Mouse (Mus musculus) intestine, postnatal 0 days (tissue): Measurements from ENCODE around the gene Pnn. TPM values are rescaled to one million over a fixed set of nuclear protein-coding genes. Genes with fewer than 3 reads are reported as not detected.
A peak's percentile ranks its signal among the peaks of the same experiment; 100 is the strongest.

ENCODE experiments used
- ATAC-seq: fragments of 200-750 bp; cut with Nextera tagmentation; 2 replicates; pipeline ENCODE4 v1.8.0; 2017; ENCODE audit warnings: mild to moderate bottlenecking, moderate TSS enrichment, moderate library complexity
- H3K27ac ChIP-seq: fragments of 300-500 bp; sonication (generic); 2 replicates; pipeline ENCODE4 v1.5.1; 2014; ENCODE audit warnings: mild to moderate bottlenecking, low read depth, low read length, moderate library complexity
- H3K27me3 ChIP-seq: fragments of 300-500 bp; sonication (generic); replicated peaks from 2 replicates; pipeline ENCODE4 v1.6.1; 2014; ENCODE audit warnings: low read length, mixed read lengths; ENCODE audit not compliant: control insufficient read depth, insufficient read depth
- H3K36me3 ChIP-seq: fragments of 300-500 bp; sonication (generic); 2 replicates; pipeline ENCODE4 v1.6.1; 2014; ENCODE audit warnings: mild to moderate bottlenecking, moderate library complexity; ENCODE audit not compliant: control insufficient read depth, insufficient read depth
- H3K4me1 ChIP-seq: fragments of 300-500 bp; sonication (generic); replicated peaks from 2 replicates; pipeline ENCODE4 v1.6.1; 2014; ENCODE audit warnings: antibody characterized with exemption, low read length, mixed read lengths; ENCODE audit not compliant: control insufficient read depth, insufficient read depth
- H3K4me2 ChIP-seq: fragments of 300-500 bp; sonication (generic); replicated peaks from 2 replicates; pipeline ENCODE4 v1.6.1; 2014; ENCODE audit warnings: low read depth, mild to moderate bottlenecking, moderate library complexity
- H3K4me3 ChIP-seq: fragments of 300-500 bp; sonication (generic); 2 replicates; pipeline ENCODE4 v1.5.1; 2014; ENCODE audit warnings: low read depth, low read length
- H3K9ac ChIP-seq: fragments of 300-500 bp; sonication (generic); 2 replicates; pipeline ENCODE4 v1.6.1; 2014; ENCODE audit warnings: mild to moderate bottlenecking, low read depth, low read length
- H3K9me3 ChIP-seq: fragments of 300-500 bp; sonication (generic); 2 replicates; pipeline ENCODE4 v1.6.1; 2016; ENCODE audit warnings: mixed run types; ENCODE audit not compliant: control insufficient read depth
- CTCF ChIP-seq: sonication (generic); IDR thresholded peaks from 2 replicates; pipeline ENCODE4 v1.5.1; 2016; ENCODE audit warnings: low read depth, mild to moderate bottlenecking, control low read depth, antibody characterized with exemption, moderate library complexity
- WGBS: fragments of 180-500 bp; shearing (Covaris S2); extraction: QIAGEN DNeasy Blood & Tissue Kit; methylation state at CpG from one replicate; pipeline ENCODE4 v1.1.7; 2014; 5-methylcytosine and 5-hydroxymethylcytosine counted together
- polyA plus RNA-seq: library from polyadenylated mRNA; unstranded; fragments of >200 nt; fragmentation: Nextera tagmentation; extraction: Ambion mirVana; gene quantifications from 2 replicates; pipeline ENCODE4 v1.2.1, GENCODE M21; 2015

Gene Pnn
- polyA plus RNA-seq, 1 experiment from 2014 or later, result 27.1 TPM

- Histone ChIP-seq H3K4me2 (no peak overlapping the region), H3K9ac (no peak overlapping the region), H3K36me3 (no peaks in the 10 kb centered on the region), H3K27ac (no peak overlapping the region), H3K4me3 (no peak overlapping the region), H3K27me3 (no peaks in the 10 kb centered on the region), H3K4me1 (no peaks in the 10 kb centered on the region), H3K9me3 (no peaks in the 10 kb centered on the region)
- ATAC-seq, result no peak
- TF ChIP-seq CTCF, result peak; percentile 25; the same call in 1 of the 2 replicates
- WGBS, result 63% methylated on average over 5 of the region's 5 CpGs
Observed at GRCm38 (mm10) chr12:59084446-59084845, 17.8 kb downstream of the Pnn start.

GRCm38 (mm10) chr12:59086171-59086570 is 19.5 kb downstream of the Pnn start:
- ATAC-seq, result no peak

GRCm38 (mm10) chr12:59093543-59093942 is 26.9 kb downstream of the Pnn start:
- H3K27me3 ChIP-seq, result no peaks in the 10 kb centered on the region
- 13% methylated on average over 2 of the region's 2 CpGs for WGBS
- H3K9me3 ChIP-seq, result no peaks in the 10 kb centered on the region
- H3K4me1 ChIP-seq, result no peaks in the 10 kb centered on the region
- no peaks in the 10 kb centered on the region for H3K36me3 ChIP-seq
- H3K4me3 ChIP-seq, result no peak overlapping the region
- 0 out of 2 replicates have a peak overlapping the region, but pooled peaks have one; percentile 3 for H3K4me2 ChIP-seq
- ATAC-seq, result peak; percentile 52; the same call in 1 of the 2 replicates
- no peak overlapping the region for H3K27ac ChIP-seq
- no peak for TF ChIP-seq CTCF
- no peak overlapping the region for H3K9ac ChIP-seq

More at GRCm38 (mm10) chr12:59086171-59086570, 19.5 kb downstream of the Pnn start:
- WGBS, result 90% methylated on average over 5 of the region's 5 CpGs
- no peaks in the 10 kb centered on the region for H3K9me3 ChIP-seq
- no peak overlapping the region for H3K4me3 ChIP-seq
- no peak overlapping the region for H3K4me2 ChIP-seq
- no peaks in the 10 kb centered on the region for H3K27me3 ChIP-seq
- TF ChIP-seq CTCF, result no peak
- no peaks in the 10 kb centered on the region for H3K4me1 ChIP-seq
- no peak overlapping the region for H3K27ac ChIP-seq
- no peak overlapping the region for H3K9ac ChIP-seq
- no peaks in the 10 kb centered on the region for H3K36me3 ChIP-seq

GRCm38 (mm10) chr12:59095104-59096025 is 28.7 kb downstream of the Pnn start, which contains the start of gene Mia2:
Mia2 (plus strand) TSS chr12:59095799.
- no peak for TF ChIP-seq CTCF
- Histone ChIP-seq H3K36me3 (no peaks in the 10 kb centered on the region), H3K9me3 (no peaks in the 10 kb centered on the region), H3K27ac (peak within 1 kb of the TSS; percentile 91), H3K4me3 (peak within 1 kb of the TSS; percentile 42), H3K27me3 (no peaks in the 10 kb centered on the region), H3K9ac (no peak within 1 kb of the TSS; the same call in 1 of the 2 replicates), H3K4me1 (no peaks in the 10 kb centered on the region), H3K4me2 (peak within 1 kb of the TSS; percentile 50)
- WGBS, result 43% methylated on average over 19 of the region's 19 CpGs
- peak; percentile 95 for ATAC-seq

GRCm38 (mm10) chr12:59104771-59105170 is 38.1 kb downstream of the Pnn start:
- Histone ChIP-seq H3K36me3 (peaks cover 7% of the 10 kb centered on the region; the same call in 1 of the 2 replicates), H3K27me3 (no peaks in the 10 kb centered on the region), H3K4me1 (no peaks in the 10 kb centered on the region), H3K9me3 (no peaks in the 10 kb centered on the region), H3K27ac (0 out of 2 replicates have a peak overlapping the region, but pooled peaks have one; percentile 75), H3K4me3 (no peak overlapping the region), H3K9ac (no peak overlapping the region), H3K4me2 (no peak overlapping the region)
- 46% methylated on average over 5 of the region's 5 CpGs for WGBS
- ATAC-seq, result peak; percentile 54; the same call in 1 of the 2 replicates
- TF ChIP-seq CTCF, result no peak

- no peak overlapping the region for H3K4me2 ChIP-seq
- H3K4me1 ChIP-seq, result no peaks in the 10 kb centered on the region
- TF ChIP-seq CTCF, result no peak
- ATAC-seq, result peak; percentile 89
- no peak overlapping the region for H3K9ac ChIP-seq
- H3K27ac ChIP-seq, result peak overlapping the region; percentile 75
- peaks cover 7% of the 10 kb centered on the region; the same call in 1 of the 2 replicates for H3K36me3 ChIP-seq
- 46% methylated on average over 6 of the region's 6 CpGs for WGBS
- no peaks in the 10 kb centered on the region for H3K9me3 ChIP-seq
- H3K4me3 ChIP-seq, result no peak overlapping the region
- H3K27me3 ChIP-seq, result no peaks in the 10 kb centered on the region
Observed at GRCm38 (mm10) chr12:59105914-59106313, 39.2 kb downstream of the Pnn start.
